Mouse (Mus musculus) gastrocnemius, adult 2 months (tissue): ENCODE data around the gene Arf3. TPM values are rescaled to one million over a fixed set of nuclear protein-coding genes. Genes with fewer than 3 reads are reported as not detected.

Experiments
- DNase-seq: peaks from one replicate; pipeline ENCODE4 v3.0.0; 2022
- H3K27ac ChIP-seq: fragments of 200-600 bp; 2 replicates; pipeline ENCODE4 v1.8.1; 2022; ENCODE audit warnings: mild to moderate bottlenecking
- H3K4me3 ChIP-seq: fragments of 200-600 bp; 2 replicates; pipeline ENCODE4 v1.8.1; 2022; ENCODE audit warnings: mild to moderate bottlenecking, moderate library complexity
- CTCF ChIP-seq: fragments of 200-600 bp; IDR thresholded peaks from 2 replicates; pipeline ENCODE4 v1.8.1; 2022; ENCODE audit warnings: antibody characterized with exemption, mild to moderate bottlenecking, moderate library complexity
- intact Hi-C: fragments of 180-260 bp; cut with DNase I; formaldehyde crosslinking; loops from one replicate; pipeline ENCODE4 v1.15.1; 2025
- total RNA-seq, 2 experiments: library from RNA; stranded (reverse); gene quantifications; 2 replicates each; pipeline ENCODE4 v1.2.3; 2021

Arf3 gene
- total RNA-seq, 2 experiments from 2014 or later = 8.1 to 9.4 TPM

GRCm38 (mm10) chr15:98799396-98799795 is 36.4 kb upstream of the Arf3 start:
- intact Hi-C loops = no loop called here
- no peak overlapping the region for H3K27ac ChIP-seq
- DNase-seq = peak; percentile 85
- H3K4me3 ChIP-seq = no peak overlapping the region
- TF ChIP-seq CTCF = peak; percentile 87

GRCm38 (mm10) chr15:98798903-98799302 is 35.9 kb upstream of the Arf3 start:
- H3K4me3 ChIP-seq = no peak overlapping the region
- intact Hi-C loops = no loop called here
- TF ChIP-seq CTCF = no peak
- no peak for DNase-seq
- H3K27ac ChIP-seq = no peak overlapping the region

GRCm38 (mm10) chr15:98797835-98798492 is 35.0 kb upstream of the Arf3 start:
- intact Hi-C loops = no loop called here
- Histone ChIP-seq H3K27ac (no peak overlapping the region), H3K4me3 (no peak overlapping the region)
- no peak for TF ChIP-seq CTCF
- no peak for DNase-seq

GRCm38 (mm10) chr15:98796803-98797595 is 34.0 kb upstream of the Arf3 start:
- peak; percentile 50 for DNase-seq
- no peak for TF ChIP-seq CTCF
- peak overlapping the region; percentile 20; the same call in 1 of the 2 replicates for H3K4me3 ChIP-seq
- intact Hi-C loops = no loop called here
- H3K27ac ChIP-seq = no peak overlapping the region

- Histone ChIP-seq H3K4me3 (no peak overlapping the region), H3K27ac (no peak overlapping the region)
- intact Hi-C loops = no loop called here
- no peak for TF ChIP-seq CTCF
- DNase-seq = no peak
These were observed 30.2 kb upstream of the Arf3 start for GRCm38 (mm10) chr15:98793141-98793698.

GRCm38 (mm10) chr15:98792233-98793020 is 29.4 kb upstream of the Arf3 start:
- intact Hi-C loops = no loop called here
- H3K27ac ChIP-seq = no peak overlapping the region
- no peak for TF ChIP-seq CTCF
- no peak for DNase-seq
- H3K4me3 ChIP-seq = peak overlapping the region; percentile 33

- DNase-seq = no peak
- H3K27ac ChIP-seq = no peak overlapping the region
- TF ChIP-seq CTCF = no peak
- peak overlapping the region; percentile 11 for H3K4me3 ChIP-seq
- intact Hi-C loops = no loop called here
These were observed 28.8 kb upstream of the Arf3 start for GRCm38 (mm10) chr15:98791771-98792170.

- intact Hi-C loops = no loop called here
- Histone ChIP-seq H3K27ac (no peak overlapping the region), H3K4me3 (peak overlapping the region; percentile 64)
- no peak for TF ChIP-seq CTCF
- no peak for DNase-seq
These were observed 28.2 kb upstream of the Arf3 start for GRCm38 (mm10) chr15:98791221-98791620.

GRCm38 (mm10) chr15:98790761-98791160 is 27.7 kb upstream of the Arf3 start:
- TF ChIP-seq CTCF = no peak
- no peak overlapping the region for H3K27ac ChIP-seq
- H3K4me3 ChIP-seq = peak overlapping the region; percentile 64
- no peak for DNase-seq
- intact Hi-C loops = no loop called here

- intact Hi-C loops = no loop called here
- peak; percentile 66 for TF ChIP-seq CTCF
- H3K27ac ChIP-seq = no peak within 1 kb of the TSS
- peak within 1 kb of the TSS; percentile 64 for H3K4me3 ChIP-seq
- DNase-seq = peak; percentile 65
These were observed 26.9 kb upstream of the Arf3 start, which contains the start of gene Wnt1 for GRCm38 (mm10) chr15:98789661-98790535. Gene Wnt1 (plus strand): TSS chr15:98789857.

GRCm38 (mm10) chr15:98788972-98789660 is 26.1 kb upstream of the Arf3 start:
- no peak overlapping the region for H3K27ac ChIP-seq
- intact Hi-C loops = no loop called here
- peak overlapping the region; percentile 41 for H3K4me3 ChIP-seq
- no peak for TF ChIP-seq CTCF
- DNase-seq = no peak
